Mouse (Mus musculus) 3134 (cell line): Measurements from ENCODE around the gene Zdbf2.

Source experiments
- DNase-seq: peaks from one replicate; pipeline ENCODE4 v3.0.0-alpha.2; 2011; ENCODE audit warnings: low spot score; ENCODE audit not compliant: insufficient read length; ENCODE audit errors: extremely low read depth

Gene Zdbf2

GRCm38 (mm10) chr1:63272741-63273338, at the start of gene Zdbf2:
Gene Zdbf2, plus strand, starts transcription at chr1:63273265.
- DNase-seq, result no peak

GRCm38 (mm10) chr1:63225009-63225408, 48.1 kb upstream of the Zdbf2 start:
- no peak for DNase-seq

GRCm38 (mm10) chr1:63225890-63226289, 47.2 kb upstream of the Zdbf2 start:
- no peak for DNase-seq

- DNase-seq, result no peak
Observed at GRCm38 (mm10) chr1:63227241-63227640, 45.8 kb upstream of the Zdbf2 start.

GRCm38 (mm10) chr1:63237371-63237770, 35.7 kb upstream of the Zdbf2 start:
- DNase-seq, result no peak

- DNase-seq, result no peak
Observed at GRCm38 (mm10) chr1:63239305-63239704, 33.8 kb upstream of the Zdbf2 start.

- no peak for DNase-seq
Observed at GRCm38 (mm10) chr1:63239751-63240150, 33.3 kb upstream of the Zdbf2 start.

- no peak for DNase-seq
Observed at GRCm38 (mm10) chr1:63243854-63244253, 29.2 kb upstream of the Zdbf2 start.

GRCm38 (mm10) chr1:63246862-63247521, 26.1 kb upstream of the Zdbf2 start:
- DNase-seq, result no peak

GRCm38 (mm10) chr1:63247831-63248359, 25.2 kb upstream of the Zdbf2 start:
- no peak for DNase-seq

- DNase-seq, result peak; percentile 10
Observed at GRCm38 (mm10) chr1:63248360-63248851, 24.7 kb upstream of the Zdbf2 start.

GRCm38 (mm10) chr1:63249261-63249660, 23.8 kb upstream of the Zdbf2 start:
- DNase-seq, result no peak

GRCm38 (mm10) chr1:63252351-63253209, 20.5 kb upstream of the Zdbf2 start:
- no peak for DNase-seq

GRCm38 (mm10) chr1:63253291-63253690, 19.8 kb upstream of the Zdbf2 start:
- no peak for DNase-seq

- DNase-seq, result no peak
Observed at GRCm38 (mm10) chr1:63255101-63255500, 18.0 kb upstream of the Zdbf2 start.

- no peak for DNase-seq
Observed at GRCm38 (mm10) chr1:63256083-63256482, 17.0 kb upstream of the Zdbf2 start.

GRCm38 (mm10) chr1:63258501-63258900, 14.6 kb upstream of the Zdbf2 start:
- DNase-seq, result no peak

GRCm38 (mm10) chr1:63259271-63259830, 13.7 kb upstream of the Zdbf2 start:
- DNase-seq, result no peak

- no peak for DNase-seq
Observed at GRCm38 (mm10) chr1:63259916-63260741, 12.9 kb upstream of the Zdbf2 start.

- DNase-seq, result no peak
Observed at GRCm38 (mm10) chr1:63260742-63261033, 12.4 kb upstream of the Zdbf2 start.
